Mouse (Mus musculus) hindbrain, embryonic 12.5 days (tissue): ENCODE results near the gene Kmt2b. TPM values are rescaled to one million over a fixed set of nuclear protein-coding genes. Genes with fewer than 3 reads are reported as not detected.

Experiments
- ATAC-seq: fragments of 200-750 bp; cut with Nextera tagmentation; 2 replicates; pipeline ENCODE4 v1.8.0; 2017; ENCODE audit warnings: moderate TSS enrichment; ENCODE audit not compliant: low FRiP score
- H3K27ac ChIP-seq: fragments of 300-500 bp; sonication (generic); 2 replicates; pipeline ENCODE4 v1.5.1; 2016; ENCODE audit warnings: mild to moderate bottlenecking
- H3K27me3 ChIP-seq: fragments of 300-500 bp; sonication (generic); 2 replicates; pipeline ENCODE4 v1.6.1; 2016; ENCODE audit warnings: mild to moderate bottlenecking
- H3K36me3 ChIP-seq: fragments of 300-500 bp; sonication (generic); 2 replicates; pipeline ENCODE4 v1.6.1; 2016; ENCODE audit warnings: mild to moderate bottlenecking
- H3K4me1 ChIP-seq: fragments of 300-500 bp; sonication (generic); 2 replicates; pipeline ENCODE4 v1.6.1; 2016
- H3K4me2 ChIP-seq: fragments of 300-500 bp; sonication (generic); replicated peaks from 2 replicates; pipeline ENCODE4 v1.6.1; 2016; ENCODE audit warnings: mild to moderate bottlenecking
- H3K4me3 ChIP-seq: fragments of 300-500 bp; sonication (generic); 2 replicates; pipeline ENCODE4 v1.5.1; 2016; ENCODE audit warnings: mild to moderate bottlenecking
- H3K9ac ChIP-seq: fragments of 300-500 bp; sonication (generic); 2 replicates; pipeline ENCODE4 v1.6.1; 2016; ENCODE audit warnings: mild to moderate bottlenecking, moderate library complexity
- H3K9me3 ChIP-seq: fragments of 300-500 bp; sonication (generic); replicated peaks from 2 replicates; pipeline ENCODE4 v1.6.1; 2016; ENCODE audit warnings: mild to moderate bottlenecking
- WGBS: fragments of 180-500 bp; shearing (Covaris S2); methylation state at CpG from one replicate; pipeline ENCODE4 v1.1.7; 2016; 5-methylcytosine and 5-hydroxymethylcytosine counted together
- polyA plus RNA-seq: library from polyadenylated mRNA; unstranded; fragments of >200 nt; fragmentation: Nextera tagmentation; extraction: Ambion mirVana; gene quantifications from 2 replicates; pipeline ENCODE4 v1.2.1, GENCODE M21; 2016

The Kmt2b gene
- polyA plus RNA-seq, 1 experiment from 2014 or later, result 8.8 TPM

GRCm38 (mm10) chr7:30549880-30550279 is 38.6 kb downstream of the Kmt2b start:
- ATAC-seq, result no peak
- Histone ChIP-seq H3K36me3 (peaks cover 23% of the 10 kb centered on the region), H3K9ac (no peak overlapping the region), H3K4me1 (peaks cover 14% of the 10 kb centered on the region), H3K27ac (no peak overlapping the region), H3K4me2 (no peak overlapping the region), H3K27me3 (0 out of 2 replicates have a peak, but pooled peaks cover 3% of the 10 kb centered on the region), H3K9me3 (no peaks in the 10 kb centered on the region), H3K4me3 (no peak overlapping the region)
- 93% methylated on average over 2 of the region's 2 CpGs for WGBS

GRCm38 (mm10) chr7:30544327-30544726 is 44.2 kb downstream of the Kmt2b start:
- H3K36me3 ChIP-seq, result peaks cover 41% of the 10 kb centered on the region
- H3K4me3 ChIP-seq, result no peak overlapping the region
- ATAC-seq, result no peak
- H3K27me3 ChIP-seq, result no peaks in the 10 kb centered on the region
- H3K4me2 ChIP-seq, result no peak overlapping the region
- no peak overlapping the region for H3K9ac ChIP-seq
- no peaks in the 10 kb centered on the region for H3K4me1 ChIP-seq
- no peak overlapping the region for H3K27ac ChIP-seq
- no peaks in the 10 kb centered on the region for H3K9me3 ChIP-seq
- 92% methylated on average over 2 of the region's 2 CpGs for WGBS

- no peak for ATAC-seq
- no peak overlapping the region for H3K4me2 ChIP-seq
- H3K4me3 ChIP-seq, result no peak overlapping the region
- H3K4me1 ChIP-seq, result peaks cover 1% of the 10 kb centered on the region; the same call in 1 of the 2 replicates
- WGBS, result 81% methylated on average over 7 of the region's 7 CpGs
- no peaks in the 10 kb centered on the region for H3K27me3 ChIP-seq
- H3K9ac ChIP-seq, result no peak overlapping the region
- no peaks in the 10 kb centered on the region for H3K9me3 ChIP-seq
- H3K27ac ChIP-seq, result no peak overlapping the region
- H3K36me3 ChIP-seq, result peaks cover 33% of the 10 kb centered on the region
These were observed 48.0 kb downstream of the Kmt2b start for GRCm38 (mm10) chr7:30540572-30540971.

GRCm38 (mm10) chr7:30534633-30535577 is 53.6 kb downstream of the Kmt2b start, which contains the start of gene Arhgap33:
Gene Arhgap33, minus strand, starts transcription at chr7:30535060.
- H3K27ac ChIP-seq, result peak within 1 kb of the TSS; percentile 93
- H3K4me2 ChIP-seq, result peak within 1 kb of the TSS; percentile 83
- WGBS, result under 1% methylated on average over 69 of the region's 84 CpGs
- H3K9me3 ChIP-seq, result no peaks in the 10 kb centered on the region
- peaks cover 34% of the 10 kb centered on the region for H3K4me1 ChIP-seq
- no peaks in the 10 kb centered on the region for H3K27me3 ChIP-seq
- ATAC-seq, result peak; percentile 91
- peak within 1 kb of the TSS; percentile 77 for H3K4me3 ChIP-seq
- peaks cover 39% of the 10 kb centered on the region for H3K36me3 ChIP-seq
- peak within 1 kb of the TSS; percentile 96 for H3K9ac ChIP-seq

DNA sequence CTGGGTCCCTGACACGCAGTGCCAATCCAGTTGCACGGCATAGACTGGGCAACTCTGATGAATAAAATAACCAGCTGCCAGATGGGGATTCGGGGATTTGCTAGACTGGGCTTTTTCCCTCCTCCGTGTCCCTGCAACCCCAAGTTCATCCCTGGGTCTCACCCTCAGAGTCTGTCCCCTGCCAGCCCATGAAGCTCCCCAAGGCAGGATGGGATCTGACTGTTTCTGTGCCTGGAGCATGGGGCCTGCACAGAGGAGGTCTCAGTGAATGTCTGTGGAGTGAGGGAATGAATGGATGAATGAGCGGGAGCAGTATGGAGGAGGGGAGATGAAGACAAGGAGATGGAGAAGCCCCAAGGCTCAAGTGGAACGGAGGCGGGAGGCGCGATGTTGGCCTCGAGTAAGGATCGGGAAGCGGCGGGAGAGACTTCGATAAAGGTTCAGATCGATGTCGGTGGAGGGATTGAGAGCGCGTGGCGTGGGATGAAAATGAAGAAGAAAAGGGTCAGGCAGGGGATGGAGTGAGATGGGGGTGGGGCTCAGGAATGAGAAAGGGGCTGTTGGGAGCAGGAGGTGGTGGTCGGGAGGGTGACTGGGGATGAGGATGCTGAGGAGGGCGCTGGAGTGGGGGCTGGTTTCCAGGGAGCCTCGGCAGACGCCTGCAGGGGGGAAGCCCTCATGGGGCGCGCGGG is 54.4 kb downstream of the Kmt2b start:
- peak; percentile 44 for ATAC-seq
- Histone ChIP-seq H3K4me3 (peak overlapping the region; percentile 77), H3K27ac (peak overlapping the region; percentile 93), H3K4me1 (peaks cover 34% of the 10 kb centered on the region), H3K36me3 (peaks cover 42% of the 10 kb centered on the region), H3K9me3 (no peaks in the 10 kb centered on the region), H3K4me2 (peak overlapping the region; percentile 83), H3K27me3 (no peaks in the 10 kb centered on the region), H3K9ac (peak overlapping the region; percentile 96)
- WGBS, result 5% methylated on average over 20 of the region's 26 CpGs

GRCm38 (mm10) chr7:30532931-30533330 is 55.6 kb downstream of the Kmt2b start:
- H3K27ac ChIP-seq, result peak overlapping the region; percentile 93; the same call in 1 of the 2 replicates
- H3K4me1 ChIP-seq, result peaks cover 34% of the 10 kb centered on the region
- H3K4me3 ChIP-seq, result peak overlapping the region; percentile 77
- peak overlapping the region; percentile 96 for H3K9ac ChIP-seq
- WGBS, result 6% methylated on average over 8 of the region's 8 CpGs
- no peaks in the 10 kb centered on the region for H3K27me3 ChIP-seq
- ATAC-seq, result peak; percentile 21
- peak overlapping the region; percentile 83 for H3K4me2 ChIP-seq
- H3K36me3 ChIP-seq, result peaks cover 48% of the 10 kb centered on the region
- no peaks in the 10 kb centered on the region for H3K9me3 ChIP-seq

- no peak for ATAC-seq
- Histone ChIP-seq H3K4me1 (peaks cover 43% of the 10 kb centered on the region), H3K4me3 (peak overlapping the region; percentile 14)
These were observed 57.2 kb downstream of the Kmt2b start for GRCm38 (mm10) chr7:30531291-30531815.

GRCm38 (mm10) chr7:30526981-30527380 is 61.5 kb downstream of the Kmt2b start:
- Histone ChIP-seq H3K27ac (no peak overlapping the region), H3K9me3 (no peaks in the 10 kb centered on the region), H3K27me3 (no peaks in the 10 kb centered on the region; the same call in 1 of the 2 replicates), H3K4me1 (peaks cover 29% of the 10 kb centered on the region), H3K4me2 (no peak overlapping the region), H3K4me3 (no peak overlapping the region), H3K9ac (peak overlapping the region; percentile 33; the same call in 1 of the 2 replicates), H3K36me3 (peaks cover 99% of the 10 kb centered on the region)
- ATAC-seq, result no peak
- 85% methylated on average over 14 of the region's 14 CpGs for WGBS

More at GRCm38 (mm10) chr7:30531291-30531815, 57.2 kb downstream of the Kmt2b start:
- 84% methylated on average over 9 of the region's 9 CpGs for WGBS
- Histone ChIP-seq H3K9me3 (no peaks in the 10 kb centered on the region), H3K36me3 (peaks cover 64% of the 10 kb centered on the region), H3K9ac (peak overlapping the region; percentile 46), H3K27ac (no peak overlapping the region; the same call in 1 of the 2 replicates), H3K27me3 (no peaks in the 10 kb centered on the region), H3K4me2 (peak overlapping the region; percentile 13)

DNA sequence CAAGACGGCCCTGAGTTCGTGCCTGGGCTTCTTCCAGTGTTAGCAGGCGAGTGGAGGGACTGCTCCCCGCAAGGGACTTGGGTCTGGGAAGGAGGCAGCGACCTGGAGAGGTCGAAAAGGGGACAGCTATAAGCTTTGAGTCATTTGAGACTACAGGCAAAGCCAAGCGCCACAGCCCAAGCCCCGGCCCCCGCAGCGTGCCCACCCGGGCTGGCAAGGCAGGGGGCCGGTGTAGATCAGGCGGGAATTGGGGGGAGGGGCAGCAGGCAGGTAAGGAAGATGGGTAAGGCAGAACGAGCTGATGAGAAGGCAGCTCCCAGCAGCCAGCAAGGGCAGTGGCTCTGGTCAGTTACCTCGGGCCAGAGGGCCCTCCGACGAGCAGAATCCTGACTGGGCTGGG is 62.1 kb downstream of the Kmt2b start:
- H3K4me3 ChIP-seq, result no peak overlapping the region
- peak overlapping the region; percentile 33; the same call in 1 of the 2 replicates for H3K9ac ChIP-seq
- no peaks in the 10 kb centered on the region; the same call in 1 of the 2 replicates for H3K27me3 ChIP-seq
- no peak for ATAC-seq
- H3K9me3 ChIP-seq, result no peaks in the 10 kb centered on the region
- H3K4me1 ChIP-seq, result peaks cover 24% of the 10 kb centered on the region
- 24% methylated on average over 17 of the region's 17 CpGs for WGBS
- H3K4me2 ChIP-seq, result no peak overlapping the region
- peaks cover 95% of the 10 kb centered on the region for H3K36me3 ChIP-seq
- peak overlapping the region; percentile 36; the same call in 1 of the 2 replicates for H3K27ac ChIP-seq

DNA sequence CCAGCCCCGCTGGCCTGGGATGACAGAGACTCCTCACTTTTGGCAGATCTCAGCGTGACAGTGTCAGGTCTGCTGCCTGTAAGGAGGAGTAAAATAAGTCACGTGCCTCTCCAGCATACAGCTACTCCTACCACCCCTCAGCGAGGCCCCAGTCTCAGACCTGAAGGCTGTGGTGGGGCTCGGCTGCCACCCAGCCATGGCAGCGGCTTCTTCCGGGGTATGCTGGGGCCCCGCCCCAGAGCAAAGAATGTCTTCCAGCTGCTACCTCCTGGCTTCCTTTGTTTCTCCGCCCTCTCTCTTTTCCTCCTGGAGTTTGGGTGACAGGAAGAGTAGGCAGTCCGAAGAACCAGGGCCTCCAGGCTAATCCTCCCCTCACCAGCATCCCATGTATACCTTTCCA is 62.6 kb downstream of the Kmt2b start:
- no peak overlapping the region for H3K4me3 ChIP-seq
- H3K4me1 ChIP-seq, result peaks cover 24% of the 10 kb centered on the region
- 0 out of 2 replicates have a peak overlapping the region, but pooled peaks have one; percentile 33 for H3K9ac ChIP-seq
- no peak for ATAC-seq
- peaks cover 90% of the 10 kb centered on the region for H3K36me3 ChIP-seq
- H3K9me3 ChIP-seq, result no peaks in the 10 kb centered on the region
- H3K4me2 ChIP-seq, result no peak overlapping the region
- 30% methylated on average over 10 of the region's 10 CpGs for WGBS
- H3K27me3 ChIP-seq, result no peaks in the 10 kb centered on the region; the same call in 1 of the 2 replicates
- H3K27ac ChIP-seq, result peak overlapping the region; percentile 36; the same call in 1 of the 2 replicates

DNA sequence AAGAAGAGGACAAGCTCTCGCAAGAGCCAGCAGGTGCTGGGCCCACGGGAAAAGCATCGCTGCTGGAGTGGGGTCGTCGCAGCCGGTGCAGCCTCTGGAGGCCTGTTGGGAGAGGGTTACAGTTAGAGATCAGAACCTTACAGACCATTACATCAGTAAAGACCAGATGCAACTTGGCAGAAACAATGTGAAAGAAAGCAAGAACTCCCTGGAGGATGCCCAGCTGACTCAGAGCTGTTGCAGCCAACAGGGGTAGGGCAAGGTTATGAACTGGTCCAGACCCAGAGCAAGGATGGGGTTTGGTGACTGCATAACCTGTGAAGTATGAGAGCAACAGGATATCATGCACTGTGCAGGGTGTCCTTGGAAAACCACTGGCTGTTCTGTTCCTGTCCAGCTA is 64.0 kb downstream of the Kmt2b start:
- H3K27ac ChIP-seq, result no peak overlapping the region
- no peaks in the 10 kb centered on the region; the same call in 1 of the 2 replicates for H3K27me3 ChIP-seq
- H3K4me1 ChIP-seq, result peaks cover 27% of the 10 kb centered on the region
- ATAC-seq, result no peak
- H3K9ac ChIP-seq, result no peak overlapping the region
- H3K4me3 ChIP-seq, result no peak overlapping the region
- H3K4me2 ChIP-seq, result no peak overlapping the region
- no peaks in the 10 kb centered on the region for H3K9me3 ChIP-seq
- WGBS, result 72% methylated on average over 6 of the region's 6 CpGs
- peaks cover 76% of the 10 kb centered on the region for H3K36me3 ChIP-seq

DNA sequence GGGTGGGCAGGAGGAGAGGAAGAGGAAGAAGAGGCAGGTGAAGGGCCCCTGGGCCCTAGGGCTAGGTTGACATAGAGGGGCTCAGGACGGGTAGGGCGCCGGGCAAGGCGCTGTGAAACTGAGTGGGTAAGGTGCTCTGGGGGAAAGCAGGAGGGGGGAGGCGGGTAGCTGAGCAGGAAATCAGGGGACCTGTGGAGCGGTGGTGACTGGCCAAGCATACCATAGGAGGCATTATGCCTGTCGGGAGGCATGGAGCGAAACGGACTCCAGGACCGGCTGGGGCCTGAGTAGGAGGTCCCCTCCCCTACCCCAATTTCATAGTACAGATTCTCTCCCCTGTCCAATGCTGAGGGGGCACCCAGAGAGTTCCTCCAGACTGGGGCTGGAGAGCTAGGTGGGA is 65.7 kb downstream of the Kmt2b start:
- 77% methylated on average over 10 of the region's 10 CpGs for WGBS
- no peak for ATAC-seq
- Histone ChIP-seq H3K27me3 (no peaks in the 10 kb centered on the region; the same call in 1 of the 2 replicates), H3K4me3 (no peak overlapping the region), H3K4me1 (peaks cover 27% of the 10 kb centered on the region), H3K4me2 (no peak overlapping the region), H3K36me3 (peaks cover 60% of the 10 kb centered on the region), H3K9ac (no peak overlapping the region), H3K27ac (no peak overlapping the region), H3K9me3 (no peaks in the 10 kb centered on the region)
